Mouse (Mus musculus) small intestine, adult 2 months (tissue): Measurements from ENCODE around the gene Tymp. TPM values are rescaled to one million over a fixed set of nuclear protein-coding genes. Genes with fewer than 3 reads are reported as not detected.

Experiments used
- H3K27ac ChIP-seq: fragments of 200-500 bp; 2 replicates; pipeline ENCODE4 v1.5.1; 2012; ENCODE audit warnings: low read depth, low read length, control low read depth, inconsistent platforms; ENCODE audit not compliant: insufficient read depth
- H3K27me3 ChIP-seq: fragments of 200-500 bp; 2 replicates; pipeline ENCODE4 v1.6.1; 2012; ENCODE audit warnings: mild to moderate bottlenecking, moderate library complexity, low read length, inconsistent platforms; ENCODE audit not compliant: control insufficient read depth, insufficient read depth
- H3K36me3 ChIP-seq: fragments of 200-500 bp; 2 replicates; pipeline ENCODE4 v1.6.1; 2012; ENCODE audit warnings: mild to moderate bottlenecking, low read length, control low read depth, inconsistent platforms; ENCODE audit not compliant: control insufficient read depth, insufficient read depth
- H3K4me1 ChIP-seq: fragments of 200-500 bp; 2 replicates; pipeline ENCODE4 v1.6.1; 2012; ENCODE audit warnings: low read length, inconsistent platforms, mixed read lengths; ENCODE audit not compliant: control insufficient read depth, insufficient read depth, insufficient read length
- H3K4me3 ChIP-seq: fragments of 200-500 bp; 2 replicates; pipeline ENCODE4 v1.5.1; 2012; ENCODE audit warnings: low read depth, mild to moderate bottlenecking, control low read depth, inconsistent platforms, low read length, moderate library complexity
- CTCF ChIP-seq: fragments of 200-500 bp; IDR thresholded peaks from 2 replicates; pipeline ENCODE4 v1.5.1; 2012; ENCODE audit warnings: low read depth, mild to moderate bottlenecking, control low read depth, inconsistent platforms, low read length, moderate library complexity, mixed read lengths; ENCODE audit not compliant: insufficient replicate concordance, insufficient read length; ENCODE audit errors: extremely low read depth
- POLR2A ChIP-seq: fragments of 200-500 bp; IDR thresholded peaks from 2 replicates; pipeline ENCODE4 v1.6.1; 2012; ENCODE audit warnings: low read depth, mild to moderate bottlenecking, control low read depth, inconsistent platforms, low read length, moderate library complexity
- WGBS: fragments of 180-500 bp; shearing (Covaris S2); methylation state at CpG from one replicate; pipeline ENCODE4 v1.1.7; 2018; 5-methylcytosine and 5-hydroxymethylcytosine counted together
- polyA plus RNA-seq: library from polyadenylated mRNA; depleted of rRNA; stranded (reverse); fragments of >200 nt; gene quantifications from 2 replicates; pipeline ENCODE4 v1.2.3, GENCODE M21; 2012

Gene Tymp
- polyA plus RNA-seq, 1 experiment: 152 TPM

DNA sequence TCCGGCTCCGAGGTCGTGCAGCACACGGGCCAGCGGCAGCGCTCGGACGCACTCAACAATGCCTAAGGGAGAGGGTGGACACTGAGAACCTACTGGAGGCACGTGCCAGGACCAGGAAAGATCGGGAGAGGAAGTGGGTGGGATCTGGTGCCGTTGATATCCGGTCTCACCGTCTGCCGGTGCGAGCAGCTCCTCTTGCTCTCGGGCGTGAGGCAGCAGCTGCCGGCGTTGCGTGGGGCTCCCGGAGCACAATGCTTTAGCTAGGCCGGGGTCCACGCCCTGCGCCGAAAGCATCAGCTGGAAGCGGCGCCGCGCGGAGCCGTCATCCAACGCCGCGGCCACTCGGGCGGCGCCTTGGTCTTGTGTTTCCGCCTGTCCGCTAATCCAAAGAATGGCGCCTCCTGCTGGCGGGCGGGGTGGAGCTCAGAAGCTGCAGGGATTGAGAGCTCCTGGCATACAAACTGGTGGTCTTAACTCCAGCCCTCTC is 3.0 kb downstream of the Tymp start, which contains the start of gene Sco2:
TSS of gene Sco2 (minus strand) at position 85 of the 487 bp plus-strand sequence.
- Histone ChIP-seq H3K36me3 (peaks cover 33% of the 10 kb centered on the region), H3K27me3 (no peaks in the 10 kb centered on the region), H3K4me1 (peaks cover 34% of the 10 kb centered on the region), H3K27ac (peak within 1 kb of the TSS; percentile 90), H3K4me3 (peak within 1 kb of the TSS; percentile 85)
- WGBS: under 1% methylated on average over 42 of the region's 42 CpGs
- TF ChIP-seq POLR2A: peak; percentile 58
- peak; percentile 88 for TF ChIP-seq CTCF

- peaks cover 33% of the 10 kb centered on the region for H3K4me1 ChIP-seq
- no peak for TF ChIP-seq POLR2A
- TF ChIP-seq CTCF: peak; percentile 59
- H3K27ac ChIP-seq: peak overlapping the region; percentile 90
- 1% methylated on average over 35 of the region's 35 CpGs for WGBS
- H3K36me3 ChIP-seq: peaks cover 35% of the 10 kb centered on the region
- peak overlapping the region; percentile 85 for H3K4me3 ChIP-seq
- no peaks in the 10 kb centered on the region for H3K27me3 ChIP-seq
Measured at GRCm38 (mm10) chr15:89373027-89373761, 3.6 kb downstream of the Tymp start.

DNA sequence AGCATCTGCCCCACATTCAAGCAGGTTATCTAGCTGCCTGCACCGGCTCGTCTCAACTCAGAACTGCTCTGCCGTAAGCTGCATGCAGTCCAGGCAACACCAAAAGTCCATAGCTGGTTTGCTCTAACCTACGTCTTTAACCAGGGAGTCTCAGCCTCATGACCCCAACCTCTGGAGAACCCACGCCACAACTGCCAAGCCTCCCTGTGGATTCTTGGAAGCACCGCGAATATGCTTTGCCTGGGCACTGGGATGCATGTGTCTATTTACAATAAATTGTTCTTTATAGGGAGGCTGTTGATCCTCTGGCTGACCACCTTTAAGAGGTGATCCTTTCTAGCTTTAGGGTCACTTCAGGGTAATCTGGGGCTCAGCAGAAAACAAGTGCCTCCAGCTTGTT is 4.3 kb downstream of the Tymp start:
- peaks cover 42% of the 10 kb centered on the region for H3K36me3 ChIP-seq
- no peak for TF ChIP-seq POLR2A
- no peak for TF ChIP-seq CTCF
- 87% methylated on average over 7 of the region's 7 CpGs for WGBS
- H3K4me3 ChIP-seq: peak overlapping the region; percentile 85; the same call in 1 of the 2 replicates
- H3K27me3 ChIP-seq: no peaks in the 10 kb centered on the region
- no peak overlapping the region for H3K27ac ChIP-seq
- H3K4me1 ChIP-seq: peaks cover 27% of the 10 kb centered on the region

DNA sequence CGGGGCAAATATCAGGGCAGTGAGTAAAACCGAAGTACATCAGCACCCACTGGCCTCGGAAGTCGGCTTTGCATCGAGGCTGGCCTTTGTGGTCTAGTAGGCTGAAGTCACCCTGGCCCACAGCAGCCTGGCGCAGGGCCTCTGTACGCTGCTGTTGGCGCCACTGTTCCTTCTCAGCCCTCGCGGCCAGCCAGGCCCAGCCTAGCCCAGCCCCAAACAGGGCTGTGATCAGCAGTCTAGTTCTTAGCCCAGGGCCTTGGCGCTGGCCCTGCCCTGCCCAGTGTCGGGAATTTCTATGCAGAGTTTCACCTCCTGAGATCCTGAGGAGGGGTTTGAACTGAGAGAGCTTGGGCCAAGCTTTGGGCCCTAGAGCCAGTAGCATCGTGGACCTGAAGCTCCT is 4.8 kb downstream of the Tymp start:
- peaks cover 45% of the 10 kb centered on the region for H3K36me3 ChIP-seq
- no peaks in the 10 kb centered on the region for H3K27me3 ChIP-seq
- no peak overlapping the region for H3K4me3 ChIP-seq
- WGBS: 77% methylated on average over 13 of the region's 13 CpGs
- no peak overlapping the region for H3K27ac ChIP-seq
- peaks cover 22% of the 10 kb centered on the region for H3K4me1 ChIP-seq
- TF ChIP-seq POLR2A (no peak), CTCF (no peak)

- WGBS: 93% methylated on average over 4 of the region's 4 CpGs
Measured at GRCm38 (mm10) chr15:89365141-89365551, 11.7 kb downstream of the Tymp start.

GRCm38 (mm10) chr15:89363051-89363450 is 13.8 kb downstream of the Tymp start:
- Histone ChIP-seq H3K27me3 (no peaks in the 10 kb centered on the region), H3K27ac (no peak overlapping the region), H3K36me3 (peaks cover 69% of the 10 kb centered on the region), H3K4me1 (no peaks in the 10 kb centered on the region), H3K4me3 (no peak overlapping the region)
- 83% methylated on average over 7 of the region's 7 CpGs for WGBS
- TF ChIP-seq POLR2A (no peak), CTCF (no peak)

More at GRCm38 (mm10) chr15:89365141-89365551, 11.7 kb downstream of the Tymp start:
- no peaks in the 10 kb centered on the region for H3K27me3 ChIP-seq
- no peaks in the 10 kb centered on the region for H3K4me1 ChIP-seq
- TF ChIP-seq CTCF (no peak), POLR2A (no peak)
- H3K4me3 ChIP-seq: no peak overlapping the region
- H3K36me3 ChIP-seq: peaks cover 84% of the 10 kb centered on the region
- no peak overlapping the region for H3K27ac ChIP-seq

DNA sequence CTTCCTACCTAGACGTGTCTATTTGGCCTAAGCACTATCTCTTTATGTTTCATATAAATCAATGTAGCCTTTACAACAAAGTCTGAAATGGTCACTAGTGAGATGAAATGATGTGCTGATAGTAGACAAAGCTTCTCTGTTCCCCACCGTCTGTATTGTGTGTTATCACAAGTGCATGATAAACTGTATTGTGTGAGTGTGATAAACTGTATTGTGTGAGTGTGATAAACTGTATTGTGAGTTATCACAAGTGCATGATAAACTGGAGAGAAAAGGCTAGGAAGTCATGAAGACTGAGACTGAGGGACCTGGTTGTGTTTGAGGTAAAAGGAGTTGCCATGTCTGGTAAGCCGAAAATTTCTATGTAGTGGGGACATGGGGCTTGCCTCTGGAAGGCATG is 18.1 kb downstream of the Tymp start:
- peaks cover 31% of the 10 kb centered on the region for H3K36me3 ChIP-seq
- H3K4me3 ChIP-seq: no peak overlapping the region
- TF ChIP-seq POLR2A (no peak), CTCF (no peak)
- H3K27me3 ChIP-seq: no peaks in the 10 kb centered on the region
- H3K4me1 ChIP-seq: peaks cover 8% of the 10 kb centered on the region
- no peak overlapping the region for H3K27ac ChIP-seq
- WGBS: 69% methylated on average over 3 of the region's 3 CpGs

DNA sequence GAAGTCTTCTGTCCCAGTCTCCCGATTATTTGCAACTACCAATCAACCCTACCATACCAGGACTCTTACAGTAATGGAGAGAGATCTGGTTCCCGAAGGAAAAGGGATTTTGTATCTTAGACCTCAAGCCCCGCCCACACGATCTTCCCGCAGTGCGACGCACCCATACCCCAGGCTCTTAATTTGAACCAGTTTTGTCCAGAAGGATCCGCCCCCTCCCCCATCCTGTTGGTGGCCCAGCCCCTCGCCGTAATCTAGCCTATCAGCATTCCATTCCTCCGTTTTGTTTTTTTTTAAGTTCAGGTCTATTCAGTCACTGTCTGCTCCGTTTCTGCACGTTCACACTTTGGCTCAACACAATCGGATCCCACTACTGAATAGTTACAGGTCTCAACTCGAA is 20.5 kb downstream of the Tymp start:
- H3K27ac ChIP-seq: peak overlapping the region; percentile 40; the same call in 1 of the 2 replicates
- H3K36me3 ChIP-seq: peaks cover 29% of the 10 kb centered on the region
- peaks cover 8% of the 10 kb centered on the region for H3K4me1 ChIP-seq
- H3K27me3 ChIP-seq: no peaks in the 10 kb centered on the region
- TF ChIP-seq POLR2A: no peak
- no peak for TF ChIP-seq CTCF
- WGBS: 0% methylated on average over 15 of the region's 15 CpGs
- H3K4me3 ChIP-seq: peak overlapping the region; percentile 97
